Mouse (Mus musculus): ENCODE data around the gene Ran. TPM values are rescaled to one million over a fixed set of nuclear protein-coding genes. Genes with fewer than 3 reads are reported as not detected.

Gene Ran
- polyA plus RNA-seq, 1 experiment, result 738 TPM

GRCm38 (mm10) chr5:129008008-129008407 is 11.9 kb upstream of the Ran start:
- Histone ChIP-seq H3K79me3 (ENCODE audit: low read depth) (peaks cover 18% of the 10 kb centered on the region), H3ac (ENCODE audit: control insufficient read depth, insufficient read length, low read depth) (peak overlapping the region; percentile 83), H3K36me3 (ENCODE audit: control insufficient read depth, insufficient read depth) (no peaks in the 10 kb centered on the region), H3K79me2 (ENCODE audit: control insufficient read depth, insufficient read depth) (peaks cover 36% of the 10 kb centered on the region), H3K27me3 (ENCODE audit: control insufficient read depth, insufficient read depth, insufficient read length) (no peaks in the 10 kb centered on the region), H3K4me3 (ENCODE audit: insufficient read depth, poor library complexity, severe bottlenecking) (peak overlapping the region; percentile 72)
- no peak for TF ChIP-seq CTCF (IDR thresholded peaks at IDR 0.05; ENCODE audit: control insufficient read depth, insufficient read depth, insufficient read length)
- TF ChIP-seq CEBPB (IDR thresholded peaks at IDR 0.05; ENCODE audit: low read depth), result no peak
- TF ChIP-seq MAX (IDR thresholded peaks at IDR 0.05), result no peak
- no peak for TF ChIP-seq FOSL1 (IDR thresholded peaks at IDR 0.05; ENCODE audit: insufficient read depth, low read length, poor library complexity, severe bottlenecking)
- TF ChIP-seq USF1 (IDR thresholded peaks at IDR 0.05; ENCODE audit: low read depth), result no peak
- no peak for TF ChIP-seq MYOD1 (IDR thresholded peaks at IDR 0.05; ENCODE audit: control insufficient read depth, insufficient read length, low read depth)

GRCm38 (mm10) chr5:129008412-129008826 is 11.4 kb upstream of the Ran start, which contains the start of gene Stx2:
Stx2 (minus strand) TSS chr5:129008574.
- no peaks in the 10 kb centered on the region for H3K27me3 ChIP-seq (ENCODE audit: control insufficient read depth, insufficient read depth, insufficient read length)
- H3ac ChIP-seq (ENCODE audit: control insufficient read depth, insufficient read length, low read depth), result peak within 1 kb of the TSS; percentile 83
- H3K79me3 ChIP-seq (ENCODE audit: low read depth), result peaks cover 18% of the 10 kb centered on the region
- H3K36me3 ChIP-seq (ENCODE audit: control insufficient read depth, insufficient read depth), result no peaks in the 10 kb centered on the region
- no peak for TF ChIP-seq CEBPB (IDR thresholded peaks at IDR 0.05; ENCODE audit: low read depth)
- no peak for TF ChIP-seq MYOG (IDR thresholded peaks at IDR 0.05; ENCODE audit: control insufficient read depth, extremely low read depth, insufficient read length)
- H3K4me3 ChIP-seq (ENCODE audit: insufficient read depth, poor library complexity, severe bottlenecking), result peak within 1 kb of the TSS; percentile 72
- peaks cover 34% of the 10 kb centered on the region for H3K79me2 ChIP-seq (ENCODE audit: control insufficient read depth, insufficient read depth)

DNA sequence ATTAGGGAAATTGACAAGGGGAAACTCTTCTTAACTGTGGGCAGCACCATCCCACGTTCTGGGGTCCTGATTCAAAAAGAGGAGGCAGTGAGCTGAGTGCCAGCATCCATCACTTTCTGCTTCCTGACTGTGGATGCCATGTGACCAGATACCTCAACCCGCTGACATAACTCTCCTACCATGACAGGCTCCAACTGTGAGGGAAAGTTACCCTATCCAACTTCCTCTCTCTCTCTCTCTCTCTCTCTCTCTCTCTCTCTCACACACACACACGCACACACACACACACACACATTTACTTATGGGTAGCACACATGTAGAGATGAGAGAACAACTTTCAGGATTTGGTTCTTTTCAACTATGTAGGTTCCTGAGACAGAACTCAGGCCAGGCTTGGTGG is 10.3 kb upstream of the Ran start:
- Histone ChIP-seq H3K79me2 (ENCODE audit: control insufficient read depth, insufficient read depth) (peaks cover 27% of the 10 kb centered on the region), H3ac (ENCODE audit: control insufficient read depth, insufficient read length, low read depth) (no peak overlapping the region)
- no peak for TF ChIP-seq USF1 (IDR thresholded peaks at IDR 0.05; ENCODE audit: low read depth)
- no peak for TF ChIP-seq CTCF (IDR thresholded peaks at IDR 0.05; ENCODE audit: control insufficient read depth, insufficient read depth, insufficient read length)
- TF ChIP-seq MYOG (IDR thresholded peaks at IDR 0.05; ENCODE audit: control insufficient read depth, extremely low read depth, insufficient read length), result no peak
- TF ChIP-seq CEBPB (IDR thresholded peaks at IDR 0.05; ENCODE audit: low read depth), result no peak
- no peak for TF ChIP-seq MAX (IDR thresholded peaks at IDR 0.05)
- no peak for TF ChIP-seq MYOD1 (IDR thresholded peaks at IDR 0.05; ENCODE audit: control insufficient read depth, insufficient read length, low read depth)
- no peak for TF ChIP-seq FOSL1 (IDR thresholded peaks at IDR 0.05; ENCODE audit: insufficient read depth, low read length, poor library complexity, severe bottlenecking)

DNA sequence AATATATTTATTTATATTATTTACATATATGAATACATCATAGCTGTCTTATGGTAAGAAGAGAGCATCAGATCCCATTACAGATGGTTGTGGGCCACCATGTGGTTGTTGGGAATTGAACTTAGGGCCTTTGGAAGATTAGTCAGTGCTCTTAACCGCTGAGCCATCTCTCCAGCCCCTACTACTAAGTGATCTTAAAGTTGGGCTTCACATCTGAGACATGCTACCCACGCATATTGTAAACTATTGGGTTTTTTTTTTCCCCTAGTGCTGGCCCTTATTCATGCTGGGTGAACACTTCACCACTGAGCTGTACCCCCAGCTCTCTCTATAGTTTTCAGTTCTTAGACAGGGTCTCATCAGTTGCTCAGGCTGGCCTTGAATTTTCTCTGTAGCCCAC is 8.9 kb upstream of the Ran start:
- Histone ChIP-seq H3ac (ENCODE audit: control insufficient read depth, insufficient read length, low read depth) (no peak overlapping the region), H3K4me3 (ENCODE audit: insufficient read depth, poor library complexity, severe bottlenecking) (no peak overlapping the region), H3K36me3 (ENCODE audit: control insufficient read depth, insufficient read depth) (no peaks in the 10 kb centered on the region), H3K27me3 (ENCODE audit: control insufficient read depth, insufficient read depth, insufficient read length) (no peaks in the 10 kb centered on the region), H3K79me3 (ENCODE audit: low read depth) (peaks cover 12% of the 10 kb centered on the region), H3K79me2 (ENCODE audit: control insufficient read depth, insufficient read depth) (peaks cover 23% of the 10 kb centered on the region)
- TF ChIP-seq USF1 (IDR thresholded peaks at IDR 0.05; ENCODE audit: low read depth), result no peak
- TF ChIP-seq CTCF (IDR thresholded peaks at IDR 0.05; ENCODE audit: control insufficient read depth, insufficient read depth, insufficient read length), result no peak
- TF ChIP-seq FOSL1 (IDR thresholded peaks at IDR 0.05; ENCODE audit: insufficient read depth, low read length, poor library complexity, severe bottlenecking), result no peak
- no peak for TF ChIP-seq CEBPB (IDR thresholded peaks at IDR 0.05; ENCODE audit: low read depth)
- TF ChIP-seq MYOD1 (IDR thresholded peaks at IDR 0.05; ENCODE audit: control insufficient read depth, insufficient read length, low read depth), result no peak
- TF ChIP-seq MAX (IDR thresholded peaks at IDR 0.05), result no peak
- TF ChIP-seq MYOG (IDR thresholded peaks at IDR 0.05; ENCODE audit: control insufficient read depth, extremely low read depth, insufficient read length), result no peak

More for the DNA sequence above, 10.3 kb upstream of the Ran start:
- Histone ChIP-seq H3K4me3 (ENCODE audit: insufficient read depth, poor library complexity, severe bottlenecking) (no peak overlapping the region), H3K27me3 (ENCODE audit: control insufficient read depth, insufficient read depth, insufficient read length) (no peaks in the 10 kb centered on the region), H3K36me3 (ENCODE audit: control insufficient read depth, insufficient read depth) (no peaks in the 10 kb centered on the region), H3K79me3 (ENCODE audit: low read depth) (peaks cover 18% of the 10 kb centered on the region)

DNA sequence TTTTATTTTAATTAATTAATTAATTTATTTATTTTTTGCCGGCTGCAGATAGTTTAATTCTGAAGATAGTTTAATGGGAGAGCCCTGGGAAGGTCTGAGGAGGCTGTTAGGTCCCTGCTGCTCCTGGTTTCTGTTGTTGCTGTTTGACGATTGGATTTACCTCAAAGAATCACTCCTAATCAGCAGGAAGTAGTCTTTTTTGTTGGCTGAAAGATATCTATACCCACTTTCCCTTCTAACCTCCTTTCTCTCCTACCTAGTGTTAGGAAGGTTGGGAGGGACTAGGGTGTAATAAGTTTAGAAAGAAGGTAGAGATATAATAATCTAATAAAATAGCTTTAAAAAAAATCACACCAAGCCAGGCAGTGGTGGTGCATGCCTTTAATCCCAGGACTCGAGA is 4.8 kb upstream of the Ran start:
- no peak overlapping the region for H3ac ChIP-seq (ENCODE audit: control insufficient read depth, insufficient read length, low read depth)
- no peaks in the 10 kb centered on the region for H3K79me3 ChIP-seq (ENCODE audit: low read depth)
- TF ChIP-seq MYOD1 (IDR thresholded peaks at IDR 0.05; ENCODE audit: control insufficient read depth, insufficient read length, low read depth) (no peak), CEBPB (IDR thresholded peaks at IDR 0.05; ENCODE audit: low read depth) (no peak), MAX (IDR thresholded peaks at IDR 0.05) (no peak), MYOG (IDR thresholded peaks at IDR 0.05; ENCODE audit: control insufficient read depth, extremely low read depth, insufficient read length) (no peak), CTCF (IDR thresholded peaks at IDR 0.05; ENCODE audit: control insufficient read depth, insufficient read depth, insufficient read length) (no peak), USF1 (IDR thresholded peaks at IDR 0.05; ENCODE audit: low read depth) (no peak), FOSL1 (IDR thresholded peaks at IDR 0.05; ENCODE audit: insufficient read depth, low read length, poor library complexity, severe bottlenecking) (no peak)

DNA sequence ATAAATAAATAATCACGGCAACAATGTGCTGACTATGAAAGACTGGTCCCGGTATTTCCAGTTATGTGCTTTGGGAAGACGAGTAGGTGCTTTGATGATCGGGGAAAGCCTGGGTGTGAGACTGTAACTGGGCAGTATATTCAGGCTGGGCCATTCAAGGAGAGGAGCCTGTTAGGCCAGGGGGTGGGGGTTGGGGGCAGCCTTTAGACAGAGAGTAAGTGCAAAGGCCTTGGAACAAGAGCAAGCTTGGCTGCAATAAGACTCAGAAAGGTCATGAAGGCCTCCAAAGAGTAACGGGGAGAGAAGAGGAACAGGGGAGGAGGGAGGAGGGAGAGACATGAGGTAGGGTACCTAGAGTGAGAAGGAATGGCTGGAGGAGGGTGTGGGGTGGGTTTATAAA is 4.3 kb upstream of the Ran start:
- Histone ChIP-seq H3K79me3 (ENCODE audit: low read depth) (peaks cover 2% of the 10 kb centered on the region), H3K79me2 (ENCODE audit: control insufficient read depth, insufficient read depth) (peaks cover 5% of the 10 kb centered on the region), H3K4me3 (ENCODE audit: insufficient read depth, poor library complexity, severe bottlenecking) (no peak overlapping the region), H3K36me3 (ENCODE audit: control insufficient read depth, insufficient read depth) (no peaks in the 10 kb centered on the region), H3ac (ENCODE audit: control insufficient read depth, insufficient read length, low read depth) (no peak overlapping the region), H3K27me3 (ENCODE audit: control insufficient read depth, insufficient read depth, insufficient read length) (no peaks in the 10 kb centered on the region)
- no peak for TF ChIP-seq CTCF (IDR thresholded peaks at IDR 0.05; ENCODE audit: control insufficient read depth, insufficient read depth, insufficient read length)
- TF ChIP-seq USF1 (IDR thresholded peaks at IDR 0.05; ENCODE audit: low read depth), result no peak
- no peak for TF ChIP-seq MYOD1 (IDR thresholded peaks at IDR 0.05; ENCODE audit: control insufficient read depth, insufficient read length, low read depth)
- no peak for TF ChIP-seq FOSL1 (IDR thresholded peaks at IDR 0.05; ENCODE audit: insufficient read depth, low read length, poor library complexity, severe bottlenecking)
- no peak for TF ChIP-seq CEBPB (IDR thresholded peaks at IDR 0.05; ENCODE audit: low read depth)
- TF ChIP-seq MYOG (IDR thresholded peaks at IDR 0.05; ENCODE audit: control insufficient read depth, extremely low read depth, insufficient read length), result no peak
- TF ChIP-seq MAX (IDR thresholded peaks at IDR 0.05), result no peak

More for the DNA sequence above, 4.8 kb upstream of the Ran start:
- Histone ChIP-seq H3K27me3 (ENCODE audit: control insufficient read depth, insufficient read depth, insufficient read length) (no peaks in the 10 kb centered on the region), H3K36me3 (ENCODE audit: control insufficient read depth, insufficient read depth) (no peaks in the 10 kb centered on the region), H3K79me2 (ENCODE audit: control insufficient read depth, insufficient read depth) (no peaks in the 10 kb centered on the region), H3K4me3 (ENCODE audit: insufficient read depth, poor library complexity, severe bottlenecking) (no peak overlapping the region)

Measured in C2C12 (cell line).